Mouse (Mus musculus): Measurements from ENCODE around the gene 2510009E07Rik. TPM values are rescaled to one million over a fixed set of nuclear protein-coding genes. Genes with fewer than 3 reads are reported as not detected.

2510009E07Rik gene
- total and polyA plus RNA-seq, 3 experiments, result not detected

DNA sequence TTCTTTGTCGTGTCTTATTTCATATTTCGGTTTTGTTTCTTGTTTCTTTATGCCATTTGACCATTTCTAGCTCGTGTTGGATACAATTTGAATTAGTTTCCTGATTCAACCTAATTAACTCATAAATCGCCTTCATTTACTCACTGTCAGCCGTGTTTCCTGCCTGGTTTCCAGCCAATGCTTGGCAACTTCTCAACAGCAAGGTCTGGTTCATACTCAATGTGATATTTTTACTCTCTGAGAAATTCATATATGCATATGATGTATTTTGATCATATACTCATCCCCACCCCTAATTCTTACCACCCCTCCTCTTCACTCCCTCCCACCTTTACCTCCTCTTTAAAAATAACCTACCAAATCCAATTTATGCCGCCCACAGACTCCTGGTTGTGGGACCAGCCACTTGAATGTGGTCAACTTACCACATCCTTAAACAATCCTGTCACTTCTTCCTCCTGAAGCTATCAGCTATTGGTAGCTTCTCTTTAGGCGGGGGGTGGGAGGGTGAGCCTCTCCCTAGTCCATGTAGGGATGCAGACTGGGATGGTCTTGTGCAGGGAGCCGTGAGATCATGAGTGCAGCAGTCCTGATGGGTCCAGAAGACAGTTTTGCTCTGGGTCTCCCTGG is 87.3 kb downstream of the 2510009E07Rik start:
- H3K27me3 ChIP-seq (replicated peaks), result no peaks in the 10 kb centered on the region
- H3K9ac ChIP-seq (ENCODE audit: insufficient read depth, low read depth), result no peak overlapping the region
- H3K4me1 ChIP-seq (ENCODE audit: control insufficient read depth in 1 of 2, insufficient read depth in 2 of 2), result peaks cover 8 to 28% of the 10 kb centered on the region in 2 experiments
- no peaks in the 10 kb centered on the region for H3K79me2 ChIP-seq (replicated peaks; ENCODE audit: control insufficient read depth, extremely low read depth, insufficient read depth, poor library complexity, severe bottlenecking)
- H3K27ac ChIP-seq (ENCODE audit: insufficient read depth, low read depth), result no peak overlapping the region
- no peaks in the 10 kb centered on the region for H3K9me3 ChIP-seq (replicated peaks; ENCODE audit: low read length)
- no peak overlapping the region for H3K4me2 ChIP-seq (ENCODE audit: insufficient read depth, low read depth, poor library complexity, severe bottlenecking)
- in situ Hi-C loops (cut with MboI; ENCODE audit: low pct_ligation_motif_present, low pct_unique_long_range_greater_than_20kb, low sequenced_read_pairs), result no loop called here
- dilution Hi-C loops (cut with MboI; ENCODE audit: extremely low pct_ligation_motif_present, extremely low pct_unique_long_range_greater_than_20kb, low sequenced_read_pairs), result no loop called here
- H3K4me3 ChIP-seq (replicated peaks in 1 of 3; ENCODE audit: low read depth in 2 of 3, low read length in 2 of 3, poor library complexity in 1 of 3), result no peak overlapping the region
- no peak for DNase-seq (ENCODE audit: extremely low read depth)
- TF ChIP-seq ELF1 (IDR thresholded peaks at IDR 0.05; ENCODE audit: low read depth, low read length) (no peak), ZNF384 (IDR thresholded peaks at IDR 0.05; ENCODE audit: low read depth, low read length) (no peak), TBP (conservative IDR thresholded peaks at IDR 0.05; ENCODE audit: low read depth, low read length) (no peak), KAT2A (IDR thresholded peaks at IDR 0.05; ENCODE audit: insufficient replicate concordance, low read length) (no peak), TCF12 (IDR thresholded peaks at IDR 0.05; ENCODE audit: low read depth, low read length) (no peak), ZKSCAN1 (IDR thresholded peaks at IDR 0.05; ENCODE audit: borderline replicate concordance, low read depth, low read length) (no peak), POLR2A (IDR thresholded peaks at IDR 0.05; ENCODE audit: low read depth, low read length) (no peak), USF2 (conservative IDR thresholded peaks at IDR 0.05; ENCODE audit: low read depth, low read length) (no peak), SMC3 (IDR thresholded peaks at IDR 0.05; ENCODE audit: low read depth, low read length) (no peak), MYC (IDR thresholded peaks at IDR 0.05; ENCODE audit: low read depth, low read length) (no peak)
- peaks cover 0 to 11% of the 10 kb centered on the region in 2 experiments for H3K36me3 ChIP-seq (replicated peaks in 1 of 2; ENCODE audit: control insufficient read depth in 1 of 2, insufficient read depth in 1 of 2, low read length in 1 of 2)

DNA sequence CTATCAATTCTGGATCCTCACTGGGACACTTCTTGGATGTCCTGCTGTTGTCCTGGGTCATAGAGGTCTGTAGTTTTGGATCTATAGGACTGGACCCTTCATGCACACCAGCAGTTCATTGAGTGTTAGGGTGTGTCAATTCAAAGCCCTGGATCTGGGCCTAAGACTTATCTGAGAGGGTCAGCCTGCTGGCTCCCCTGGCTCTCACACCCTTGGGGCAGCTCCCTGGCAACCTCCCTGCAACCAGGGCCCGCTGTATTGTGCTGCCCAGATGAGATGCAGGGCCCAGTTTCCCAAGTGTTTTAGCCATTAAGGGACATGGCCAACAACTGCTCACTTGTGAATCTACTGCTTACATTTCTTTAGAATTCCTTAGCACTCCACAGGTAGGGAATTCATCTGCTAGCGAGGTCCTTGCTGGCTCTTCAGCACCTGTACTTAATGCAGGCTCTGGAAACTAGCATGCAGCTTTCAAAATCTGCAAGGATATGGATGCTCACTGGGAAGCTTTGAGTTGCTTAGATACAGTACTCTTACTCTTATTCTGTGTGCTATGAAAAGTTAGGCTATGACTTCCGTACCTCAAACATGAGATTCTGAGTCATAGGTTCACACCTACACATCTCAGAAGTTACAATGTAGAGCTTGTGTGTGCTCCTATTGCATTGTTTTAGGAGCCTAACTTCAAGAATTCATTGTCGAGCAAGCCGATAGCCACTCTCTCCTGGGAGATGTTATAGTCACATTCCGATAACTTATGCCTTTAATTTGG is 88.0 kb downstream of the 2510009E07Rik start:
- Histone ChIP-seq H3K4me2 (ENCODE audit: insufficient read depth, low read depth, poor library complexity, severe bottlenecking) (no peak overlapping the region), H3K27ac (ENCODE audit: insufficient read depth, low read depth) (no peak overlapping the region), H3K27me3 (replicated peaks) (no peaks in the 10 kb centered on the region), H3K9ac (ENCODE audit: insufficient read depth, low read depth) (no peak overlapping the region), H3K4me1 (ENCODE audit: control insufficient read depth in 1 of 2, insufficient read depth in 2 of 2) (peaks cover 8 to 25% of the 10 kb centered on the region in 2 experiments), H3K36me3 (replicated peaks in 1 of 2; ENCODE audit: control insufficient read depth in 1 of 2, insufficient read depth in 1 of 2, low read length in 1 of 2) (peaks cover 0 to 9% of the 10 kb centered on the region in 2 experiments), H3K4me3 (replicated peaks in 1 of 3; ENCODE audit: low read depth in 2 of 3, low read length in 2 of 3, poor library complexity in 1 of 3) (no peak overlapping the region), H3K79me2 (replicated peaks; ENCODE audit: control insufficient read depth, extremely low read depth, insufficient read depth, poor library complexity, severe bottlenecking) (no peaks in the 10 kb centered on the region), H3K9me3 (replicated peaks; ENCODE audit: low read length) (no peaks in the 10 kb centered on the region)
- in situ Hi-C loops (cut with MboI; ENCODE audit: low pct_ligation_motif_present, low pct_unique_long_range_greater_than_20kb, low sequenced_read_pairs) (no loop called here), dilution Hi-C loops (cut with MboI; ENCODE audit: extremely low pct_ligation_motif_present, extremely low pct_unique_long_range_greater_than_20kb, low sequenced_read_pairs) (no loop called here)
- no peak for DNase-seq (ENCODE audit: extremely low read depth)
- no peak for TF ChIP-seq ZNF384 (IDR thresholded peaks at IDR 0.05; ENCODE audit: low read depth, low read length)
- TF ChIP-seq JUND (conservative IDR thresholded peaks at IDR 0.05; ENCODE audit: low read depth, low read length), result no peak
- TF ChIP-seq CHD2 (IDR thresholded peaks at IDR 0.05; ENCODE audit: low read length), result no peak
- no peak for TF ChIP-seq IRF4 (IDR thresholded peaks at IDR 0.05; ENCODE audit: low read depth, low read length)
- no peak for TF ChIP-seq ELF1 (IDR thresholded peaks at IDR 0.05; ENCODE audit: low read depth, low read length)
- TF ChIP-seq SMC3 (IDR thresholded peaks at IDR 0.05; ENCODE audit: low read depth, low read length), result no peak
- no peak for TF ChIP-seq RAD21 (IDR thresholded peaks at IDR 0.05; ENCODE audit: low read depth, low read length)
- TF ChIP-seq POLR2AphosphoS2 (IDR thresholded peaks at IDR 0.05; ENCODE audit: low read depth, low read length), result no peak
- TF ChIP-seq BHLHE40 (IDR thresholded peaks at IDR 0.05; ENCODE audit: low read depth, low read length), result no peak
- TF ChIP-seq CHD1 (IDR thresholded peaks at IDR 0.05; ENCODE audit: low read depth, low read length), result no peak
- TF ChIP-seq ZMIZ1 (IDR thresholded peaks at IDR 0.05; ENCODE audit: low read depth, low read length), result no peak
- TF ChIP-seq ZC3H11A (IDR thresholded peaks at IDR 0.05; ENCODE audit: low read depth, low read length), result no peak
- no peak for TF ChIP-seq HCFC1 (IDR thresholded peaks at IDR 0.05; ENCODE audit: low read depth, low read length)
- no peak for TF ChIP-seq E2F4 (IDR thresholded peaks at IDR 0.05; ENCODE audit: insufficient replicate concordance, low read depth, low read length)
